Mouse (Mus musculus): ENCODE measurements at regions not wholly inside any gene's neighbourhood (a gene's known extent, or its start where the extent isn't known, plus 50 kb on each side); places are given as distances from the start of the nearest gene placed in this dataset.
A peak's percentile ranks its signal among the peaks of the same experiment; 100 is the strongest.

DNA sequence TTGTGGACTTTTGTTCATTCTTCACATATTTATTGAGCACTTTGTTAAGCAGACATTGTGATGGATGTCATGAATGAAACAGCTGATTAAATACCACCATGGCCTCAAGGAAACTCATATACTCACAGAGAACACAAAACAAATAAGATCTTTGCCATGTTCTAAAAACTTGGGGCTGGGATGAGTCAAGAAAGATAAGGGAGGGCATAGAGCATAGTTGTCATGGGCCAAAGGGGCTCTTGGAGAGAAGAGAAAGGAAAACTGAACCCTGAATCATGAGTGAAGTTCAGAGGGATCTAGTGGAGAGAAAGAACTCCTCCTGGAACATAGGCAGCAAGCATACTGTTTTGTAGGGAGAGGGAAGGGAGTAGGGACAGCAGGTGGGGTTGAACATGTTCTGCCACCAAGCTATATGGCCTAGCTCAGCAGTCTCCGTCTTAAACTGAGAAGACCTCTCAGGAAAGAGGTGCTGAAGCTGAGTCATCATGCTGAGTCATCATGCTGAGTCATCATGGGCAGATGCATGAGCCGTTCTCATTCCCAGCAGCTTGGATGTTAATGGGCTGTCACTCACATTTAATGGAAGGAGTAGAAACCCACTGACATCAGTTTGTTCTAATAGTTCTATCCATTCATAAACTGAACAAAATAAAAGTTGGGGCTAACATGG is 69.6 kb downstream of the Cetn3 start:
- H3K9me3 ChIP-seq: no peaks in the 10 kb centered on the region
- no peak overlapping the region for H3K4me2 ChIP-seq
- no peak overlapping the region for H3K27ac ChIP-seq
- no peaks in the 10 kb centered on the region for H3K4me1 ChIP-seq (replicated peaks)
- no peak for ATAC-seq (ENCODE audit: insufficient number of reproducible peaks, insufficient read depth, low FRiP score, low TSS enrichment, low read depth)
- no peak overlapping the region for H3K9ac ChIP-seq (replicated peaks)
- no peak overlapping the region for H3K4me3 ChIP-seq (replicated peaks)
- no peaks in the 10 kb centered on the region for H3K36me3 ChIP-seq
- no peaks in the 10 kb centered on the region for H3K27me3 ChIP-seq
- 71% methylated on average over 2 of the region's 2 CpGs for WGBS

DNA sequence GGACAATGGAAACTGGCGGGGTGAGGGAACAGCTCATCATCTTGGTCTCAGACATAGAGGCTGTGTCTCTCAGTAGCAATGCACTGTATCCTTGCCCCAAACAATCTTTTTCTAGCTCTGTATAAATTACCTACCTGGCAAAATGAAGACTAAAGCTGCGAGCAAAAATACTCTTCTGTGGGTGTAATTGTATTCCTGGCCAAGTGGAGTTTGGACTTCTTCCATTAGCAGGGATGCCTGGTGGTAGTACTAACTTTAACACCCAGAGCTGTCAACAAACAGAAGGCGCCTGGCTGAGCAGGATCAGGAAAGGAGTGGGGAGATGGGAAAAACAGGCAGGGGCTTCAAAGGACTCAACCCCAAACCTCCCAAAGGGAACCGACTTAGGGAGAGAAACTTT is 73.2 kb downstream of the Cetn3 start:
- no peak overlapping the region for H3K4me2 ChIP-seq
- no peaks in the 10 kb centered on the region for H3K36me3 ChIP-seq
- H3K27ac ChIP-seq: no peak overlapping the region
- ATAC-seq (ENCODE audit: insufficient number of reproducible peaks, insufficient read depth, low FRiP score, low TSS enrichment, low read depth): no peak
- no peak overlapping the region for H3K9ac ChIP-seq (replicated peaks)
- H3K27me3 ChIP-seq: no peaks in the 10 kb centered on the region
- H3K9me3 ChIP-seq: no peaks in the 10 kb centered on the region
- no peak overlapping the region for H3K4me3 ChIP-seq (replicated peaks)
- WGBS: 43% methylated on average over 4 of the region's 4 CpGs
- no peaks in the 10 kb centered on the region for H3K4me1 ChIP-seq (replicated peaks)

DNA sequence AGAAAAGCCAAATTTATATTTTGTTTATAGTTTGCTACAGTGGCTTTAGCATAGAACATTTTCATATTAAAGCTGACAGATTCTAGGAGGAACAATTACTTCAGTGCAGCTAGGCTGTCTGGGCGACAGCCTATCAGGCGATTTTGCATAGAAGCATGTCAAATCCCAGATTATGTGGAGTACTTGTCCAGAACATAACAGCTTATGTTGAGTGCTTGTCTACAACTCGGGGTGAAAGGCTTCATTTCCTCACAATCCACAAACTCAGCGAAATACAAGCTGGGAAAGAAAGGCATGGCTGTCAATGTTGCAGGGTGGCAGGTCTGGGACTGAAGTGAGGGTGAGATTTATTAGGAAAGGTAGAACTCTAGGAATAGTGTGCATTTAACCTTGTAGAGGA is 77.8 kb downstream of the Cetn3 start:
- Histone ChIP-seq H3K27ac (no peak overlapping the region), H3K27me3 (no peaks in the 10 kb centered on the region), H3K9me3 (no peaks in the 10 kb centered on the region), H3K36me3 (no peaks in the 10 kb centered on the region), H3K4me1 (replicated peaks) (no peaks in the 10 kb centered on the region), H3K4me3 (replicated peaks) (no peak overlapping the region), H3K4me2 (no peak overlapping the region), H3K9ac (replicated peaks) (no peak overlapping the region)
- WGBS: 80% methylated on average over 4 of the region's 4 CpGs
- ATAC-seq (ENCODE audit: insufficient number of reproducible peaks, insufficient read depth, low FRiP score, low TSS enrichment, low read depth): no peak

DNA sequence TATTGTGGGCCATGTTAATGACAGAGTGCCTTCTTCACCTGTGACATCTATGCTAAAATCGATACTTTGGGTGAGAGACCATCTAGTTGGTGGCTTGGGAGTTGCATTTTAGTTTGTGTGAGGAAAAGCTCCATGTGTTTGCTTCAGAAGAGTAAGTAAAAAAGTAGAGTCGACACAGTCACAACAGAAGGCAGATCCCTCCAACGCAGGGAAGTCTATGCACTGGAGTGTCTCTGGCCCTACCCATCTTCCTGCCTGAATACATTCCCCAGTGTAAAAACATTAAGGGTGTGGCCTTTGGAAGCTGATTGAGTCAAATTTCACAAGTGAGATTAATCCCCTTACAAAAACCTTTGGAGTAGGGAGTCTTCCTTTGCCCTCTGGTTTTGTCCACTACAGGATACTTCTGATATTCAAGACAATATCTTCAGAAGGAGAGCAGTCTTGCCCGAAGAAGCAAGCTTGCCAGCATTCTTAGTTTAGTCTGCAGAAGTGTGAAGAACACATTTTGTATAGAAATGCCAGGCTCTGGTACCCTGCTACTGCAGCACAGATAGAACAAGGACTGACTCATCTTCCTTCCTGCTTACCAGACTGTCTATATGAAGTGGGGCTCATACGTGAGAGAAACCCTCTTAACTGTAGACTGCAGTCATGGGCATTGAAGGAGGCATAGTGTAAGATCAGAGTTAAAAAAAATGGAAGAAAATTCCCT is 79.2 kb downstream of the Cetn3 start:
- WGBS: 82% methylated on average over 5 of the region's 5 CpGs
- no peaks in the 10 kb centered on the region for H3K27me3 ChIP-seq
- H3K4me1 ChIP-seq (replicated peaks): no peaks in the 10 kb centered on the region
- no peak for ATAC-seq (ENCODE audit: insufficient number of reproducible peaks, insufficient read depth, low FRiP score, low TSS enrichment, low read depth)
- H3K27ac ChIP-seq: no peak overlapping the region
- no peaks in the 10 kb centered on the region for H3K36me3 ChIP-seq
- no peak overlapping the region for H3K4me3 ChIP-seq (replicated peaks)
- no peak overlapping the region for H3K4me2 ChIP-seq
- no peak overlapping the region for H3K9ac ChIP-seq (replicated peaks)
- H3K9me3 ChIP-seq: no peaks in the 10 kb centered on the region

DNA sequence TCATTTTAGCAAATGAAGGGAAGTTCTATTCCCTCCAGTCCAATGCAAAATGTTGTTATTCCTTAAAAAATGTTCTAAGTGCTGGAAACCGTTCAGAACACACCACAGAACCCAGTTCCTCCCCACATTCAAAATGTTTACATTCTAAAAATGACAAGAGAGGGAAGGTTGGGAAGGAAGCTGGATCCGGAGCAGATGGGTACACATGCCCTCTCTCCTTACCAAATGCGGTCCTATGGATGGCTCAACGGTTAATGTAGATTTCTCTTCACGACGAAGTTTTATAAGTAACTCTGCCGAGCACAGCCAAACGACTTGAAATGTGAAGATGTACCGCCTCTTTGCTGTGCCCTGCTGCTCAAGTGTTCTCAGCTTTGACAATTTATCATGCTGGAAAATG is 88.3 kb downstream of the Cetn3 start:
- Histone ChIP-seq H3K4me1 (replicated peaks) (no peaks in the 10 kb centered on the region), H3K4me2 (no peak overlapping the region), H3K27ac (no peak overlapping the region), H3K4me3 (replicated peaks) (no peak overlapping the region), H3K27me3 (no peaks in the 10 kb centered on the region), H3K9ac (replicated peaks) (no peak overlapping the region), H3K36me3 (no peaks in the 10 kb centered on the region), H3K9me3 (no peaks in the 10 kb centered on the region)
- 82% methylated on average over 9 of the region's 9 CpGs for WGBS
- no peak for ATAC-seq (ENCODE audit: insufficient number of reproducible peaks, insufficient read depth, low FRiP score, low TSS enrichment, low read depth)

DNA sequence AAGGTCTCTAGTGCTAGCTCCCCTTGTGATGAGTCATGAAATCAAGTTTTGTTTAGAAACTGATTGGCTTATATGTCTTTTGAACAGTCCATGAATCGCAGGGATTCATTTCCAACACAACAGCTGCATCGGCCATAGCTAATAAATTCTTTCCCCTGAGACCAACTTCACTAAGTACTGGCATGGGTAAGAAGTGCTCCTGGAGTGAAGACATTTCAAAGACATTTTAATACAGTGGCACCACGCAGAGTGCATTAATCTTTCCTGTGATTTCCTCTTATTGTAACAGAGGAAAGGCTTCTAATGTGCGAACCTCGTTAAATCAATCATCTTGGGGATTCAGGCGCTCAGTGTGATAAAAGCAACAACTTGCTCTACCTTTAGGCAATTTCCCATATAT is 103.0 kb downstream of the Cetn3 start:
- H3K4me3 ChIP-seq (replicated peaks): no peak overlapping the region
- no peaks in the 10 kb centered on the region for H3K9me3 ChIP-seq
- 16% methylated on average over 6 of the region's 6 CpGs for WGBS
- no peak overlapping the region for H3K4me2 ChIP-seq
- ATAC-seq (ENCODE audit: insufficient number of reproducible peaks, insufficient read depth, low FRiP score, low TSS enrichment, low read depth): peak; percentile 37; the same call in 1 of the 2 replicates
- no peak overlapping the region for H3K27ac ChIP-seq
- H3K27me3 ChIP-seq: no peaks in the 10 kb centered on the region
- no peak overlapping the region for H3K9ac ChIP-seq (replicated peaks)
- peaks cover 6% of the 10 kb centered on the region; the same call in 1 of the 2 replicates for H3K4me1 ChIP-seq (replicated peaks)
- no peaks in the 10 kb centered on the region for H3K36me3 ChIP-seq

- Histone ChIP-seq H3K4me3 (replicated peaks) (no peak overlapping the region), H3K36me3 (no peaks in the 10 kb centered on the region), H3K4me1 (replicated peaks) (no peaks in the 10 kb centered on the region), H3K9ac (replicated peaks) (no peak overlapping the region), H3K9me3 (no peaks in the 10 kb centered on the region), H3K27me3 (no peaks in the 10 kb centered on the region), H3K27ac (no peak overlapping the region), H3K4me2 (no peak overlapping the region)
- 84% methylated on average over 4 of the region's 4 CpGs for WGBS
- no peak for ATAC-seq (ENCODE audit: insufficient number of reproducible peaks, insufficient read depth, low FRiP score, low TSS enrichment, low read depth)
These were observed 147.4 kb downstream of the Cetn3 start for GRCm38 (mm10) chr13:81930266-81930665.

DNA sequence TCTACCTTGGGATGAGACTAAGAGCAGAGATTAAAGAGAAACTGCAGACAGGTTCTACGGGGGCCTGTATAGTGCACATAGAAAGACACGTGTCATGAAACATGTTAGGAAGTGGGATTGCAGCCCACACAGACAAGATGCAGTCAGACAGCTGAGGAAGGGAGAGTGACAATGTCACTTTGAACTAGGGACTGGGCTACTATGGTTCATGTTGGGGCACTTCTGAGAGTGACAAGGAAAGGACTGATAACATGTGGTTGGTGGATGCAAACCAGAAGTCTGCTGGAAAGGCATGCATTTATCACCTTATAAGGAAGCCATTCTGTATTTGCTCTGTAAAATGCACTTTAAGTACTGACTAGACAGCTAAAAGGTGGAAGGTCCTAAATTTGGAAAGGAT is 148.3 kb downstream of the Cetn3 start:
- Histone ChIP-seq H3K9me3 (no peaks in the 10 kb centered on the region), H3K9ac (replicated peaks) (no peak overlapping the region), H3K4me3 (replicated peaks) (no peak overlapping the region), H3K4me2 (no peak overlapping the region), H3K27me3 (no peaks in the 10 kb centered on the region), H3K4me1 (replicated peaks) (no peaks in the 10 kb centered on the region), H3K27ac (no peak overlapping the region), H3K36me3 (no peaks in the 10 kb centered on the region)
- no peak for ATAC-seq (ENCODE audit: insufficient number of reproducible peaks, insufficient read depth, low FRiP score, low TSS enrichment, low read depth)
- 96% methylated on average over 2 of the region's 2 CpGs for WGBS

GRCm38 (mm10) chr13:81937061-81937460 is 154.2 kb downstream of the Cetn3 start:
- WGBS: 62% methylated on average over 3 of the region's 3 CpGs
- Histone ChIP-seq H3K4me1 (replicated peaks) (no peaks in the 10 kb centered on the region), H3K27ac (no peak overlapping the region), H3K4me2 (no peak overlapping the region), H3K9ac (replicated peaks) (no peak overlapping the region), H3K4me3 (replicated peaks) (no peak overlapping the region), H3K36me3 (no peaks in the 10 kb centered on the region), H3K27me3 (no peaks in the 10 kb centered on the region), H3K9me3 (no peaks in the 10 kb centered on the region)
- no peak for ATAC-seq (ENCODE audit: insufficient number of reproducible peaks, insufficient read depth, low FRiP score, low TSS enrichment, low read depth)

GRCm38 (mm10) chr13:81944047-81944446 is 161.2 kb downstream of the Cetn3 start:
- Histone ChIP-seq H3K4me1 (replicated peaks) (no peaks in the 10 kb centered on the region; the same call in 1 of the 2 replicates), H3K36me3 (no peaks in the 10 kb centered on the region), H3K4me2 (peak overlapping the region; percentile 47), H3K4me3 (replicated peaks) (peak overlapping the region; percentile 13; the same call in 1 of the 2 replicates), H3K27me3 (no peaks in the 10 kb centered on the region), H3K9me3 (no peaks in the 10 kb centered on the region), H3K9ac (replicated peaks) (no peak overlapping the region), H3K27ac (no peak overlapping the region)
- peak; percentile 56; the same call in 1 of the 2 replicates for ATAC-seq (ENCODE audit: insufficient number of reproducible peaks, insufficient read depth, low FRiP score, low TSS enrichment, low read depth)
- 15% methylated on average over 9 of the region's 9 CpGs for WGBS

GRCm38 (mm10) chr13:81944469-81944868 is 161.6 kb downstream of the Cetn3 start:
- Histone ChIP-seq H3K9ac (replicated peaks) (no peak overlapping the region), H3K4me3 (replicated peaks) (peak overlapping the region; percentile 13; the same call in 1 of the 2 replicates), H3K4me1 (replicated peaks) (no peaks in the 10 kb centered on the region; the same call in 1 of the 2 replicates), H3K9me3 (no peaks in the 10 kb centered on the region), H3K4me2 (peak overlapping the region; percentile 47), H3K36me3 (no peaks in the 10 kb centered on the region), H3K27me3 (no peaks in the 10 kb centered on the region), H3K27ac (no peak overlapping the region)
- 48% methylated on average over 6 of the region's 6 CpGs for WGBS
- peak; percentile 66 for ATAC-seq (ENCODE audit: insufficient number of reproducible peaks, insufficient read depth, low FRiP score, low TSS enrichment, low read depth)
